Mouse (Mus musculus) intestine, embryonic 16.5 days (tissue): ENCODE measurements around the gene Echs1. TPM values are rescaled to one million over a fixed set of nuclear protein-coding genes. Genes with fewer than 3 reads are reported as not detected.

ENCODE experiments used
- ATAC-seq: fragments of 200-750 bp; cut with Nextera tagmentation; 2 replicates; pipeline ENCODE4 v1.8.0; 2017; ENCODE audit warnings: moderate TSS enrichment, moderate library complexity
- H3K27ac ChIP-seq: fragments of 300-500 bp; sonication (generic); 2 replicates; pipeline ENCODE4 v1.5.1; 2014; ENCODE audit warnings: mild to moderate bottlenecking, low read length
- H3K27me3 ChIP-seq: fragments of 300-500 bp; sonication (generic); replicated peaks from 2 replicates; pipeline ENCODE4 v1.6.1; 2014; ENCODE audit warnings: low read length, control low read depth, mixed read lengths; ENCODE audit not compliant: control insufficient read depth, insufficient read depth
- H3K36me3 ChIP-seq: fragments of 300-500 bp; sonication (generic); 2 replicates; pipeline ENCODE4 v1.6.1; 2014; ENCODE audit warnings: low read length, control low read depth; ENCODE audit not compliant: control insufficient read depth, insufficient read depth
- H3K4me1 ChIP-seq: fragments of 300-500 bp; sonication (generic); 2 replicates; pipeline ENCODE4 v1.6.1; 2014; ENCODE audit warnings: low read length, control low read depth, mixed read lengths; ENCODE audit not compliant: control insufficient read depth, insufficient read depth
- H3K4me2 ChIP-seq: fragments of 300-500 bp; sonication (generic); 2 replicates; pipeline ENCODE4 v1.6.1; 2014; ENCODE audit warnings: low read depth, low read length, control low read depth
- H3K4me3 ChIP-seq: fragments of 300-500 bp; sonication (generic); 2 replicates; pipeline ENCODE4 v1.5.1; 2014; ENCODE audit warnings: mild to moderate bottlenecking, low read length
- H3K9ac ChIP-seq: fragments of 300-500 bp; sonication (generic); 2 replicates; pipeline ENCODE4 v1.6.1; 2014; ENCODE audit warnings: low read depth, low read length
- H3K9me3 ChIP-seq: fragments of 300-500 bp; sonication (generic); 2 replicates; pipeline ENCODE4 v1.6.1; 2016; ENCODE audit warnings: low read length, control low read depth; ENCODE audit not compliant: control insufficient read depth
- WGBS: fragments of 180-500 bp; shearing (Covaris S2); extraction: QIAGEN DNeasy Blood & Tissue Kit; methylation state at CpG from one replicate; pipeline ENCODE4 v1.1.7; 2014; 5-methylcytosine and 5-hydroxymethylcytosine counted together
- polyA plus RNA-seq: library from polyadenylated mRNA; unstranded; fragments of >200 nt; fragmentation: Nextera tagmentation; extraction: Ambion mirVana; gene quantifications from 2 replicates; pipeline ENCODE4 v1.2.1, GENCODE M21; 2015

Gene Echs1
- polyA plus RNA-seq, 1 experiment from 2014 or later, result 216 TPM

DNA sequence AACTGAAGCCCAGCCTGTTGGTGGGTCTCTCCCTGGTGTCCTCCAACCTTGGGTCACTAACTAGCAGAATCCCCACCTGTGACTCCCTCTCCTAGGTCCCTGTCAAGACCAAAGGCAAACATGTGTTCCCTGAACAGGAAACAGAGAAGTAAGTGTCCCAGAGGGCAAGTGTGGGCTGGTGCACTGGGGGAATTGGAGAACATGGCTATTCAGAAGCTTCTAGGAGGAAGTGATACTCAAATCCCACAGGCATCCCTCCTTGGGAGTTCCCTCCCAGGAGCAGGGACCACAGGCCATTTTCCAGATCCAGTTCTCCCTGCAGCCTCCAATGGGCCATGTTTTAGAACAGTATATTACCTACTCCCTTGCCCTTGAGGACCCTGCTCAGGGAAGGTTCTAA lies 20.2 kb downstream of the Echs1 start:
- peaks cover 14% of the 10 kb centered on the region for H3K4me1 ChIP-seq
- H3K9me3 ChIP-seq, result no peaks in the 10 kb centered on the region
- no peak overlapping the region for H3K27ac ChIP-seq
- no peak for ATAC-seq
- H3K4me3 ChIP-seq, result no peak overlapping the region
- no peaks in the 10 kb centered on the region for H3K36me3 ChIP-seq
- no peak overlapping the region for H3K9ac ChIP-seq
- no peak overlapping the region for H3K4me2 ChIP-seq
- no peaks in the 10 kb centered on the region for H3K27me3 ChIP-seq

- peak overlapping the region; percentile 57 for H3K4me2 ChIP-seq
- peak overlapping the region; percentile 46 for H3K4me3 ChIP-seq
- no peak overlapping the region for H3K27ac ChIP-seq
- no peaks in the 10 kb centered on the region for H3K36me3 ChIP-seq
- ATAC-seq, result peak; percentile 12
- 0 out of 2 replicates have a peak overlapping the region, but pooled peaks have one; percentile 12 for H3K9ac ChIP-seq
- 43% methylated on average over 1 of the region's 1 CpGs for WGBS
- H3K9me3 ChIP-seq, result no peaks in the 10 kb centered on the region
- H3K4me1 ChIP-seq, result peaks cover 14% of the 10 kb centered on the region
- no peaks in the 10 kb centered on the region for H3K27me3 ChIP-seq
Observed at GRCm38 (mm10) chr7:140095556-140095955, 20.7 kb downstream of the Echs1 start.

DNA sequence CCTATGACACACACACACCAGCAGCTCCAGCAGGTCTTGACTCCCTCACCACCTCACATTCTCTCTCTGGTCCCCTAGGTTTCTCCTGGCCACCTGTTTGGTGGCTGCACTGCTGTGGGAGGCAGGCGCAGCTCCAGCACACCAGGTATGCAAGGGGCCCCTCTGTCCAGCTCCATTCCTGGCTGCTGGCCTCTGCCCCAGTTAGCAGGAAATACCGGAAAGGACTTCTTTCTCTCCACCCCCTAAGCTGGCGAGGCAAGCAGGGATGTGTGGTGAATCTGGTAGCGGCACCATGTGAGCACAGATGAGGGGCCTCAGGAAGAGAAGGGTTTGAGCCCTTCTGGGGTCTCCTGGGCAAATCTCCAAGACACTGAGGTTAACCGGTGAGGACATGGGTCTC lies 21.3 kb downstream of the Echs1 start:
- Histone ChIP-seq H3K9me3 (no peaks in the 10 kb centered on the region), H3K27ac (peak overlapping the region; percentile 48), H3K4me3 (peak overlapping the region; percentile 46), H3K27me3 (no peaks in the 10 kb centered on the region), H3K4me1 (peaks cover 14% of the 10 kb centered on the region), H3K36me3 (no peaks in the 10 kb centered on the region), H3K4me2 (peak overlapping the region; percentile 57), H3K9ac (peak overlapping the region; percentile 48)
- peak; percentile 43 for ATAC-seq
- 33% methylated on average over 5 of the region's 5 CpGs for WGBS

GRCm38 (mm10) chr7:140092924-140093528 lies 23.2 kb downstream of the Echs1 start, which contains the start of gene Prap1:
Prap1 (plus strand) TSS chr7:140093395.
- Histone ChIP-seq H3K4me3 (peak within 1 kb of the TSS; percentile 46), H3K36me3 (no peaks in the 10 kb centered on the region), H3K27me3 (no peaks in the 10 kb centered on the region), H3K4me1 (peaks cover 14% of the 10 kb centered on the region), H3K27ac (peak within 1 kb of the TSS; percentile 75), H3K9ac (peak within 1 kb of the TSS; percentile 53), H3K4me2 (peak within 1 kb of the TSS; percentile 57), H3K9me3 (no peaks in the 10 kb centered on the region)
- 44% methylated on average over 5 of the region's 5 CpGs for WGBS
- ATAC-seq, result peak; percentile 83

- Histone ChIP-seq H3K4me1 (peaks cover 13% of the 10 kb centered on the region), H3K9me3 (no peaks in the 10 kb centered on the region), H3K4me2 (no peak overlapping the region), H3K36me3 (no peaks in the 10 kb centered on the region), H3K9ac (no peak overlapping the region), H3K27ac (no peak overlapping the region), H3K4me3 (no peak overlapping the region), H3K27me3 (no peaks in the 10 kb centered on the region)
- 73% methylated on average over 10 of the region's 10 CpGs for WGBS
- ATAC-seq, result no peak
Observed at GRCm38 (mm10) chr7:140090601-140091000, 25.7 kb downstream of the Echs1 start.

- Histone ChIP-seq H3K9me3 (no peaks in the 10 kb centered on the region), H3K27me3 (peaks cover 26% of the 10 kb centered on the region), H3K9ac (no peak within 1 kb of the TSS), H3K4me3 (no peak within 1 kb of the TSS), H3K4me2 (no peak within 1 kb of the TSS), H3K27ac (no peak within 1 kb of the TSS), H3K4me1 (peaks cover 3% of the 10 kb centered on the region), H3K36me3 (no peaks in the 10 kb centered on the region)
- 0 out of 2 replicates have a peak, but pooled peaks have one; percentile 45 for ATAC-seq
- 5% methylated on average over 18 of the region's 18 CpGs for WGBS
Observed at GRCm38 (mm10) chr7:140082242-140082678, 34.0 kb downstream of the Echs1 start, which contains the start of gene Caly. Caly (minus strand) TSS chr7:140082548.

- peaks cover 26% of the 10 kb centered on the region for H3K27me3 ChIP-seq
- WGBS, result 26% methylated on average over 20 of the region's 20 CpGs
- no peak for ATAC-seq
- no peak overlapping the region for H3K9ac ChIP-seq
- H3K36me3 ChIP-seq, result no peaks in the 10 kb centered on the region
- H3K4me3 ChIP-seq, result no peak overlapping the region; the same call in 1 of the 2 replicates
- no peaks in the 10 kb centered on the region for H3K9me3 ChIP-seq
- H3K4me2 ChIP-seq, result no peak overlapping the region
- H3K27ac ChIP-seq, result no peak overlapping the region
- peaks cover 3% of the 10 kb centered on the region for H3K4me1 ChIP-seq
Observed at GRCm38 (mm10) chr7:140081408-140082241, 34.7 kb downstream of the Echs1 start.

DNA sequence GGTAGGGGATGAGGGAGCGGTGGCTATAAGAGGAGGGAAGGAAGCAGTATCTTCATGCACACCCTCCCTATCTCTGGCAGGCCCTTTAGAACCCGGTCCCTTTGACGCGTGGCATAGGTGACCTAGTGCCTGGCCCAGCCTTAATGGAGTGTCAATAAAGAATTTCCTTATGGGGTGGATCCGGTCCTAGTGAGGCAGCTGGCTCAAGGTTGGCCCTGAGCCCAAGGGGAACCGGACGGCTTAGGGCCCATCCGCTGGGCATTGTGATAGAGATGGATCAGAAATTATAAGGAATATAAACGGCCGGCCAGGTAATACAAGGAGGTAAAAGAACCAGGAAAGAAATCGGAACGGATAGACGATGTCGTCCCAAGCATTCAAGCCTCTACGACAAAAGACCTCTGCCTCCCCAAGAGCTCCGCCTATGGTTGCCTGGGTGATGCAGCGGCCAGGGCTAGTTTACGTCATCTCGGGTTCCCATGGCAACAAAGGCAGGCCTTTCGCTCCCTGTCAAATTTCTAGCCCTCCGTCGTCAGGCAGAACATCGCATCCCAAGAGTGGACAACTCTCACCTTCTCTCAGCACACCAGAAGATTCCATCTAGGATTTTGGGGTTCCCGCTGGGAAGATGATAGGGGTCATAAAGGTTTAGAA lies 35.6 kb downstream of the Echs1 start:
- 0 out of 2 replicates have a peak overlapping the region, but pooled peaks have one; percentile 33 for H3K9ac ChIP-seq
- peak overlapping the region; percentile 37 for H3K4me2 ChIP-seq
- H3K27ac ChIP-seq, result no peak overlapping the region
- no peaks in the 10 kb centered on the region for H3K9me3 ChIP-seq
- 3% methylated on average over 24 of the region's 24 CpGs for WGBS
- peak; percentile 70 for ATAC-seq
- peaks cover 28% of the 10 kb centered on the region for H3K27me3 ChIP-seq
- no peaks in the 10 kb centered on the region for H3K36me3 ChIP-seq
- H3K4me3 ChIP-seq, result peak overlapping the region; percentile 25
- peaks cover 3% of the 10 kb centered on the region for H3K4me1 ChIP-seq

- H3K4me1 ChIP-seq, result peaks cover 3% of the 10 kb centered on the region
- H3K36me3 ChIP-seq, result no peaks in the 10 kb centered on the region
- H3K9me3 ChIP-seq, result no peaks in the 10 kb centered on the region
- H3K4me2 ChIP-seq, result no peak overlapping the region
- no peak overlapping the region for H3K9ac ChIP-seq
- H3K4me3 ChIP-seq, result no peak overlapping the region
- no peak overlapping the region for H3K27ac ChIP-seq
- 5% methylated on average over 5 of the region's 5 CpGs for WGBS
- no peak for ATAC-seq
- H3K27me3 ChIP-seq, result peaks cover 28% of the 10 kb centered on the region
Observed at GRCm38 (mm10) chr7:140078711-140079110, 37.6 kb downstream of the Echs1 start.
